Mouse (Mus musculus) stomach, postnatal 0 days (tissue): ENCODE results near the gene Snd1.

ENCODE experiments used
- CTCF ChIP-seq: IDR thresholded peaks from 2 replicates; pipeline ENCODE4 v1.5.1; 2016; ENCODE audit warnings: antibody characterized with exemption, low read depth, mild to moderate bottlenecking, moderate library complexity
- EP300 ChIP-seq: optimal IDR thresholded peaks from 2 replicates; pipeline ENCODE3; 2016; ENCODE audit warnings: antibody characterized with exemption

DNA sequence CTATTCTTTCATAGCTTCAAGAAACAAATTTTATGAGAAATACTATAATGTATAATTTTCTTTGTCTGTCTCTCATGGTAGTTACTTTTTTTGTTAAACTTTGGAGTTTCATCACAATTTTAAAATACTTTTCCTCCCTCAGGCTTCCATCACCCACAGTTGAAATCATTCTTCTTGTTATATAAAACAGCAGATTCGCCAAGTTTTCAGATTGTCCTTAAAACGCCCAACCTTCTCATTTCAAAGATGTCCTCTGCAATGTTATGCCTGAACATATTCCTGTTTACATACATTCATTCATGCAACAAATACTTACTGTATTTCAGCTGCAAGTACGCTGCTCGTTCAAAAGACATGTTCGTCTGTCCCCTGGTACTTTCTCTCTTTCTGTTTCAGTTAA, 188.7 kb downstream of the Snd1 start:
- TF ChIP-seq CTCF (no peak), EP300 (no peak)
